Comparison of ENCODE assay signal across 18 mouse cellular contexts in genomic region chr8:70689892-70690390, GRCm38 (mm10). TPM values are rescaled to one million over a fixed set of nuclear protein-coding genes. Genes with fewer than 3 reads are reported as not detected.
A peak's percentile ranks its signal among the peaks of the same experiment; 100 is the strongest.
DNase-seq lines count a peak whose midpoint lies in the region; ATAC-seq and TF ChIP-seq lines count a peak whose summit lies in the region.
"Had no signal": no experiment of that assay in that cellular context is flagged by ENCODE, and none has a peak within 500 bp of the region (broad histone marks: within the 10 kb centered on the region; RNA-seq: fewer than 3 reads in every experiment).

No protein-coding gene starts in this region.

- no peak for TF ChIP-seq EP300 in heart, postnatal 0 days (IDR thresholded peaks at IDR 0.05; ENCODE audit: low read depth)

- 0 out of 2 replicates have a peak overlapping the region, but pooled peaks have one; percentile 20 for H3K9ac ChIP-seq in heart, postnatal 0 days (replicated peaks; ENCODE audit: low read depth, low read length)
- H3K9ac ChIP-seq in midbrain, embryonic 15.5 days: no peak overlapping the region
- no peak overlapping the region for H3K9ac ChIP-seq in midbrain, embryonic 13.5 days (replicated peaks)
- H3K9ac ChIP-seq in neural tube, embryonic 15.5 days (replicated peaks): no peak overlapping the region

- peak; percentile 65 for DNase-seq in adrenal gland, postnatal 14 days
- DNase-seq in adrenal gland, postnatal 36 days: no peak
- no peak for DNase-seq in heart, postnatal 0 days (ENCODE audit: low spot score)
- DNase-seq in heart, adult 8-10 months (ENCODE audit: low spot score): no peak
- DNase-seq: heart, adult 18-20 months; kidney, postnatal 36 days; liver; right cerebral cortex, postnatal 25 days; thymus, adult 18-20 months had no signal

- no peak overlapping the region for H3K4me2 ChIP-seq in heart, postnatal 0 days (ENCODE audit: low read depth, low read length)
- H3K4me2 ChIP-seq in midbrain, embryonic 15.5 days: no peak overlapping the region
- H3K4me2 ChIP-seq in midbrain, embryonic 13.5 days (replicated peaks): no peak overlapping the region
- H3K4me2 ChIP-seq in neural tube, embryonic 15.5 days: no peak overlapping the region

- TF ChIP-seq CTCF in heart, postnatal 0 days (IDR thresholded peaks at IDR 0.05; ENCODE audit: low read depth): no peak

- H3K36me3 ChIP-seq in heart, postnatal 0 days (replicated peaks; ENCODE audit: control insufficient read depth, insufficient read depth, low read length): no peaks in the 10 kb centered on the region
- H3K36me3 ChIP-seq in midbrain, embryonic 15.5 days (replicated peaks): no peaks in the 10 kb centered on the region
- H3K36me3 ChIP-seq in midbrain, embryonic 13.5 days: no peaks in the 10 kb centered on the region
- no peaks in the 10 kb centered on the region for H3K36me3 ChIP-seq in neural tube, embryonic 15.5 days

- WGBS in heart, postnatal 0 days: 61% methylated on average over 5 of the region's 5 CpGs
- WGBS in midbrain, embryonic 15.5 days: 80% methylated on average over 5 of the region's 5 CpGs
- 79% methylated on average over 5 of the region's 5 CpGs for WGBS in midbrain, embryonic 13.5 days
- WGBS in neural tube, embryonic 15.5 days: 69% methylated on average over 5 of the region's 5 CpGs

- H3K27ac ChIP-seq in heart, postnatal 0 days (ENCODE audit: low read depth): no peak overlapping the region
- no peak overlapping the region for H3K27ac ChIP-seq in midbrain, embryonic 15.5 days
- no peak overlapping the region for H3K27ac ChIP-seq in midbrain, embryonic 13.5 days
- 0 out of 2 replicates have a peak overlapping the region, but pooled peaks have one; percentile 28 for H3K27ac ChIP-seq in neural tube, embryonic 15.5 days (replicated peaks)
- H3K27ac ChIP-seq: hindbrain, postnatal 0 days had no signal

- H3K4me1 ChIP-seq in heart, postnatal 0 days (ENCODE audit: control insufficient read depth, insufficient read depth): peaks cover 14% of the 10 kb centered on the region
- peaks cover 13% of the 10 kb centered on the region for H3K4me1 ChIP-seq in midbrain, embryonic 15.5 days
- H3K4me1 ChIP-seq in midbrain, embryonic 13.5 days (replicated peaks): peaks cover 20% of the 10 kb centered on the region
- H3K4me1 ChIP-seq in neural tube, embryonic 15.5 days: peaks cover 18% of the 10 kb centered on the region

- H3K4me3 ChIP-seq in heart, postnatal 0 days (ENCODE audit: low read depth, low read length): no peak overlapping the region
- no peak overlapping the region for H3K4me3 ChIP-seq in midbrain, embryonic 15.5 days
- H3K4me3 ChIP-seq in midbrain, embryonic 13.5 days (replicated peaks): no peak overlapping the region
- H3K4me3 ChIP-seq in neural tube, embryonic 15.5 days (replicated peaks): no peak overlapping the region
- H3K4me3 ChIP-seq: megakaryocyte, embryonic 14.5 days had no signal

- no peaks in the 10 kb centered on the region for H3K9me3 ChIP-seq in heart, postnatal 0 days (replicated peaks; ENCODE audit: control insufficient read depth, low read length)
- no peaks in the 10 kb centered on the region for H3K9me3 ChIP-seq in midbrain, embryonic 15.5 days
- H3K9me3 ChIP-seq in midbrain, embryonic 13.5 days: no peaks in the 10 kb centered on the region
- no peaks in the 10 kb centered on the region for H3K9me3 ChIP-seq in neural tube, embryonic 15.5 days (replicated peaks)
- H3K9me3 ChIP-seq: megakaryocyte, embryonic 14.5 days had no signal

- ATAC-seq in heart, postnatal 0 days (ENCODE audit: insufficient read depth, low read depth): no peak; the same call in 1 of the 2 replicates
- ATAC-seq in midbrain, embryonic 15.5 days (replicated peaks): 0 out of 2 replicates have a peak, but pooled peaks have one; percentile 14
- ATAC-seq in midbrain, embryonic 13.5 days: no peak
- ATAC-seq in neural tube, embryonic 15.5 days (ENCODE audit: low FRiP score): no peak
- ATAC-seq in erythroblast, adult 5-6 weeks (replicated peaks; ENCODE audit: low FRiP score, poor library complexity, severe bottlenecking): no peak
- ATAC-seq: hindbrain, postnatal 0 days had no signal

- no peaks in the 10 kb centered on the region for H3K27me3 ChIP-seq in heart, postnatal 0 days (ENCODE audit: control insufficient read depth, insufficient read depth, low read length)
- no peaks in the 10 kb centered on the region for H3K27me3 ChIP-seq in midbrain, embryonic 15.5 days (replicated peaks)
- no peaks in the 10 kb centered on the region for H3K27me3 ChIP-seq in midbrain, embryonic 13.5 days
- H3K27me3 ChIP-seq in neural tube, embryonic 15.5 days (replicated peaks): no peaks in the 10 kb centered on the region

RNA-seq across cellular contexts. Expression of gene Jund, which starts 8.8 kb away (rescaled TPM):
- 165 and 174 TPM in 2 replicates for total RNA-seq in adrenal gland, postnatal 14 days (2021)
- 100 to 1,000 TPM; 219 to 227 TPM for total RNA-seq in adrenal gland, postnatal 36 days (2021)
- total RNA-seq in heart, postnatal 0 days (2014; rRNA removed; ENCODE audit: low replicate concordance): 322 and 503 TPM in 2 replicates
- 45.9 and 49.5 TPM in 2 replicates for polyA plus RNA-seq in heart, postnatal 0 days (2015; fragmentation: Nextera tagmentation; extraction: Ambion mirVana)
- 100 to 1,000 TPM in 3 of 4 experiments, 10 to 100 TPM in 1; 84.2 to 134 (median 114) TPM for total RNA-seq in heart, adult 8-10 months (2022)
- 83.0 and 94.4 TPM in 2 replicates for polyA plus RNA-seq in midbrain, embryonic 15.5 days (2015; fragmentation: Nextera tagmentation; extraction: Ambion mirVana)
- polyA plus RNA-seq in midbrain, embryonic 13.5 days (2015; fragmentation: Nextera tagmentation; extraction: Ambion mirVana): 65.1 and 97.7 TPM in 2 replicates
- 73.7 and 82.7 TPM in 2 replicates for polyA plus RNA-seq in neural tube, embryonic 15.5 days (2015; fragmentation: Nextera tagmentation; extraction: Ambion mirVana)
- total RNA-seq in erythroblast, adult 5-6 weeks (2015; ENCODE audit: low replicate concordance): 29.2 and 53.9 TPM in 2 replicates
- total RNA-seq in erythroblast, adult 5-6 weeks (2017; ENCODE audit: low replicate concordance): 52.2 and 61.9 TPM in 2 replicates

RNA-seq across cellular contexts. Expression of gene Iqcn, which starts 13.3 kb away (rescaled TPM):
- total RNA-seq in adrenal gland, postnatal 14 days (2021): 0.11 and 0.19 TPM in 2 replicates
- total RNA-seq in adrenal gland, postnatal 36 days (2021): not detected
- not detected in 2 replicates for total RNA-seq in heart, postnatal 0 days (2014; rRNA removed; ENCODE audit: low replicate concordance)
- polyA plus RNA-seq in heart, postnatal 0 days (2015; fragmentation: Nextera tagmentation; extraction: Ambion mirVana): not detected in 2 replicates
- under 1 TPM in 1 of 4 experiments, not detected in 3; 0.06 TPM for total RNA-seq in heart, adult 8-10 months (2022)
- 0.05 and 0.14 TPM in 2 replicates for polyA plus RNA-seq in midbrain, embryonic 15.5 days (2015; fragmentation: Nextera tagmentation; extraction: Ambion mirVana)
- 0.07 and 0.08 TPM in 2 replicates for polyA plus RNA-seq in midbrain, embryonic 13.5 days (2015; fragmentation: Nextera tagmentation; extraction: Ambion mirVana)
- 0.04 and 0.09 TPM in 2 replicates for polyA plus RNA-seq in neural tube, embryonic 15.5 days (2015; fragmentation: Nextera tagmentation; extraction: Ambion mirVana)
- total RNA-seq in erythroblast, adult 5-6 weeks (2015; ENCODE audit: low replicate concordance): not detected in 2 replicates
- total RNA-seq in erythroblast, adult 5-6 weeks (2017; ENCODE audit: low replicate concordance): not detected in 2 replicates
- total RNA-seq: common myeloid progenitor, adult 5-6 weeks had no signal
- polyA plus RNA-seq: lung, embryonic 16.5 days had no signal

RNA-seq across cellular contexts. Expression of gene Lsm4, which starts 16.9 kb away (rescaled TPM):
- 76.0 and 78.6 TPM in 2 replicates for total RNA-seq in adrenal gland, postnatal 14 days (2021)
- 10 to 100 TPM; 74.3 to 84.4 TPM for total RNA-seq in adrenal gland, postnatal 36 days (2021)
- total RNA-seq in heart, postnatal 0 days (2014; rRNA removed; ENCODE audit: low replicate concordance): 438 and 495 TPM in 2 replicates
- polyA plus RNA-seq in heart, postnatal 0 days (2015; fragmentation: Nextera tagmentation; extraction: Ambion mirVana): 202 and 205 TPM in 2 replicates
- total RNA-seq in heart, adult 8-10 months (2022): 10 to 100 TPM; 57.9 to 67.1 (median 63.4) TPM
- 175 and 193 TPM in 2 replicates for polyA plus RNA-seq in midbrain, embryonic 15.5 days (2015; fragmentation: Nextera tagmentation; extraction: Ambion mirVana)
- polyA plus RNA-seq in midbrain, embryonic 13.5 days (2015; fragmentation: Nextera tagmentation; extraction: Ambion mirVana): 176 and 201 TPM in 2 replicates
- 191 and 206 TPM in 2 replicates for polyA plus RNA-seq in neural tube, embryonic 15.5 days (2015; fragmentation: Nextera tagmentation; extraction: Ambion mirVana)
- total RNA-seq in erythroblast, adult 5-6 weeks (2015; ENCODE audit: low replicate concordance): 41.1 and 51.6 TPM in 2 replicates
- total RNA-seq in erythroblast, adult 5-6 weeks (2017; ENCODE audit: low replicate concordance): 20.9 and 26.2 TPM in 2 replicates

RNA-seq across cellular contexts. Expression of gene Gm3336, which starts 28.4 kb away (rescaled TPM):
- total RNA-seq in adrenal gland, postnatal 14 days (2021): 0.70 TPM in 1 of 2 replicates, not detected in the other
- total RNA-seq in adrenal gland, postnatal 36 days (2021): not detected
- total RNA-seq in heart, postnatal 0 days (2014; rRNA removed; ENCODE audit: low replicate concordance): not detected in 2 replicates
- not detected in 2 replicates for polyA plus RNA-seq in heart, postnatal 0 days (2015; fragmentation: Nextera tagmentation; extraction: Ambion mirVana)
- total RNA-seq in heart, adult 8-10 months (2022): not detected
- polyA plus RNA-seq in midbrain, embryonic 15.5 days (2015; fragmentation: Nextera tagmentation; extraction: Ambion mirVana): not detected in 2 replicates
- polyA plus RNA-seq in midbrain, embryonic 13.5 days (2015; fragmentation: Nextera tagmentation; extraction: Ambion mirVana): not detected in 2 replicates
- polyA plus RNA-seq in neural tube, embryonic 15.5 days (2015; fragmentation: Nextera tagmentation; extraction: Ambion mirVana): not detected in 2 replicates
- total RNA-seq in erythroblast, adult 5-6 weeks (2015; ENCODE audit: low replicate concordance): not detected in 2 replicates
- total RNA-seq in erythroblast, adult 5-6 weeks (2017; ENCODE audit: low replicate concordance): not detected in 2 replicates
- total RNA-seq: common myeloid progenitor, adult 5-6 weeks; heart, adult 18-20 months; hindbrain, postnatal 0 days; layer of hippocampus, postnatal 14 days had no signal
- polyA plus RNA-seq: hindbrain, postnatal 0 days; lung, embryonic 16.5 days had no signal

RNA-seq across cellular contexts. Expression of gene Pgpep1, which starts 29.8 kb away (rescaled TPM):
- total RNA-seq in adrenal gland, postnatal 14 days (2021): 73.1 and 86.5 TPM in 2 replicates
- 100 to 1,000 TPM; 138 to 139 TPM for total RNA-seq in adrenal gland, postnatal 36 days (2021)
- total RNA-seq in heart, postnatal 0 days (2014; rRNA removed; ENCODE audit: low replicate concordance): 18.0 and 36.3 TPM in 2 replicates
- 26.9 and 29.1 TPM in 2 replicates for polyA plus RNA-seq in heart, postnatal 0 days (2015; fragmentation: Nextera tagmentation; extraction: Ambion mirVana)
- total RNA-seq in heart, adult 8-10 months (2022): 10 to 100 TPM; 40.0 to 57.7 (median 44.4) TPM
- polyA plus RNA-seq in midbrain, embryonic 15.5 days (2015; fragmentation: Nextera tagmentation; extraction: Ambion mirVana): 70.1 and 74.5 TPM in 2 replicates
- polyA plus RNA-seq in midbrain, embryonic 13.5 days (2015; fragmentation: Nextera tagmentation; extraction: Ambion mirVana): 87.5 and 99.4 TPM in 2 replicates
- polyA plus RNA-seq in neural tube, embryonic 15.5 days (2015; fragmentation: Nextera tagmentation; extraction: Ambion mirVana): 78.6 TPM in 2 replicates
- total RNA-seq in erythroblast, adult 5-6 weeks (2015; ENCODE audit: low replicate concordance): 1.2 and 5.9 TPM in 2 replicates
- total RNA-seq in erythroblast, adult 5-6 weeks (2017; ENCODE audit: low replicate concordance): 0.28 and 1.4 TPM in 2 replicates
